Mouse (Mus musculus): Measurements from ENCODE around the gene Olfr720.

Olfr720 gene

DNA sequence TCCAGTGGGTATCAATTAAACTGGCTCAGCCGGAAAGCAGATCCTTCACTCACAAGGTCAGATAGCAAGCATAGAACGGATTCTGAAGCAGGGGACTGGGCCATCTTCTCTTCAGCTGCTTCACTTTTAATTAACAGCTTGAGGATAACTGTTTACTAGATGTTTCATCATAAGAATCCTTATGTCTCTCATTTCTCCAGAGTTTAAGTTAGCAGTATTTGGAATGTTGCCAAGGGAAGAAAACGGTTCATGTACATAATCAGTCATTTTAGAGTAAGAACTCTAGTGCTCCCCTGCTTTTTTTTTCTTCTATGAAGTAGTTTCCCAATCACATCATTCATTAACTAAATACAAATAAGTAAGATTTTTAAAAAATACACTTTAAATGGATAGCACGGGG lies at the start of gene Olfr720:
TSS of gene Olfr720 (minus strand) at position 101 of the 400 bp plus-strand sequence.
- no peak for DNase-seq (ENCODE audit: low spot score)

Measured in layer of hippocampus, adult 9-10 months (tissue).